Mouse (Mus musculus): Measurements from ENCODE around the gene Ccdc117. TPM values are rescaled to one million over a fixed set of nuclear protein-coding genes. Genes with fewer than 3 reads are reported as not detected.
"Not testable (repeated sequence)": the region's sequence is repeated elsewhere in the genome, so short reads cannot be mapped to it uniquely, and the experiment has no call there.

Ccdc117 gene
- polyA plus RNA-seq, 1 experiment, result 7.9 TPM

DNA sequence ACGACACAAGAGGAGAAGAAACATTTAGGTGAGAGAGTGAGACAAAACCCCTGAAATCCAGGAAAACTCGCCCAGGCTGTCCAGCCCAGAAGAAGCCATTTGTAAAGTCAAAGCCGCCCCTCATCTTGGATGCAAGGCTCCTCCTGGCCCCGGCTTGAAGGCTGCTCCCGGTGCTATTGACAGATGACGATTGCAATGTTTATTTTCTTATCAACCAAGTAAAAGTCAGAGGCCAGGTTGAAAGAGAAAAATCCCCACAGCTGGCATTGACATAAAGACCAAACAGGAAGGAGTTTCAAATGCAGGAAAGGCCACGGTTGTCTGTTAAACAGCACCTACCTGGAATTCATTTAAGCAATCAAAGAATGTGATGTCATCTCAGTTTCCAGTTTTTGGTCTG is 50.1 kb downstream of the Ccdc117 start:
- WGBS, result 46% methylated on average over 7 of the region's 7 CpGs
- DNase-seq, result no peak
- no peak overlapping the region for H3K4me3 ChIP-seq (replicated peaks; ENCODE audit: extremely low read depth, low read depth, low read length)

GRCm38 (mm10) chr11:5490989-5491656 is 50.9 kb downstream of the Ccdc117 start:
- TF ChIP-seq CTCF (IDR thresholded peaks at IDR 0.05; ENCODE audit: insufficient read depth, low read length) (no peak), POLR2A (IDR thresholded peaks at IDR 0.05; ENCODE audit: borderline replicate concordance, extremely low read depth, low read depth, low read length) (no peak)
- Histone ChIP-seq H3K4me3 (replicated peaks; ENCODE audit: extremely low read depth, low read depth, low read length) (no peak overlapping the region), H3K4me1 (ENCODE audit: control insufficient read depth, insufficient read depth, low read length) (no peaks in the 10 kb centered on the region; the same call in 1 of the 2 replicates)
- DNase-seq, result no peak
- 66% methylated on average over 10 of the region's 10 CpGs for WGBS

More for the DNA sequence above, 50.1 kb downstream of the Ccdc117 start:
- no peak for TF ChIP-seq CTCF (IDR thresholded peaks at IDR 0.05; ENCODE audit: insufficient read depth, low read length)
- no peak for TF ChIP-seq POLR2A (IDR thresholded peaks at IDR 0.05; ENCODE audit: borderline replicate concordance, extremely low read depth, low read depth, low read length)
- no peaks in the 10 kb centered on the region; the same call in 1 of the 2 replicates for H3K4me1 ChIP-seq (ENCODE audit: control insufficient read depth, insufficient read depth, low read length)

DNA sequence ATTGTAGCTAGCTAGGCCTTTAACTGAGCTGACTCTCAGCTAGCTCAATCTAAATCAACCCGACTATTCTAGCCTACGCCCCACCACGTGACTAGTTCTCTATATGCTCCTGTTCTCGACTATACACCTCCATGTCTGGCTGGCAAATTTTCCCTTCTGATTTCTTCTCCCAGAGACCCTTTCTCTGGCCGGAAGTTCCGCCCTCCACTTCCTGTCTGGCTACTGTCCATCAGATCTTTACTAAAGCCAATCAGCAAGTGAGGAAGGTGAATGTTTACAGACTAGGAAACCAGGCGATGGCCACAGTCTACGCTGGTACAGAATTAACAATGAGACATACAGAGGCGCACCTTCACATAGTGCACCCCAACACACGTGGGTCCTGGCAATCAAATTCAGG is 52.6 kb downstream of the Ccdc117 start:
- WGBS, result 66% methylated on average over 10 of the region's 10 CpGs
- DNase-seq, result not testable (repeated sequence)

DNA sequence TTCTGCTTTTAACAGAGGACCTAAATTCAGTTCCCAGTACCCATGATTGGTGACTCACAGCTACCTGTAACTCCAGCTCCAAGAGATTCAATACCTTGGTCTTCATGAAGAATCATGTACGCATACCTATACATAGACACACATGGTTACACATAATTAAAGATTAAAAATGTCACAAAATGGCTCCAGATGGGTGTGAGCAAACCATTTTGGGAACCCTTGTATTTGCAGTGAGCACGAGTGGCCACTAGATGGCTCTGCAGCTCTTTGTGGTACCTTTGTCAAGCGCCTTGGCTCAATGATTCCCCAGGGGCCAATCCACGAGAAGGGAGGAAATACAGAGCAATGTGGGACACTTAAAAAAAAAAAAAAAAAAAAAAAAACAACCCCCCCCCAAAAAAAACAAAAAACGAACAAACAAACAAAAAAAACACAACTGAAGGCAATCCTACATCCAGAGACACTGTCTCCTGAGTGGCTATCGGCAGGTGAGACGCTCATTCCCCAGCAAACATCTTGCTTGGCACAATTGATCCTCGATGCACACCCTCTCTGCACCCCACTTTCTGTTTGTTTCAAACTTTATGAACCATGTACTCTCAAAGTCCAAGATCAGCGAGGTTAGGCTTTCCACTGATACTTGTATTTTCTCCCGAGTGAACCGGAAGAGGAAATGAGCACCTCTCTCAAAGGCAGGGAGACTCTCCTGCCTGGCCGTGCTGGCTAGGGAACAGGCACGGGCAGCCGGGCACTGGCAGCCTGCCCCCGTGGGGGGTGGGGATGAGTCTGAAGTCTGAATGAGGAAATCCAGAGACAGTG is 56.6 kb downstream of the Ccdc117 start:
- 4% methylated on average over 15 of the region's 15 CpGs for WGBS

More for the DNA sequence above, 52.6 kb downstream of the Ccdc117 start:
- H3K4me1 ChIP-seq (ENCODE audit: control insufficient read depth, insufficient read depth, low read length); H3K4me3 ChIP-seq (replicated peaks; ENCODE audit: extremely low read depth, low read depth, low read length): not testable (repeated sequence)

DNA sequence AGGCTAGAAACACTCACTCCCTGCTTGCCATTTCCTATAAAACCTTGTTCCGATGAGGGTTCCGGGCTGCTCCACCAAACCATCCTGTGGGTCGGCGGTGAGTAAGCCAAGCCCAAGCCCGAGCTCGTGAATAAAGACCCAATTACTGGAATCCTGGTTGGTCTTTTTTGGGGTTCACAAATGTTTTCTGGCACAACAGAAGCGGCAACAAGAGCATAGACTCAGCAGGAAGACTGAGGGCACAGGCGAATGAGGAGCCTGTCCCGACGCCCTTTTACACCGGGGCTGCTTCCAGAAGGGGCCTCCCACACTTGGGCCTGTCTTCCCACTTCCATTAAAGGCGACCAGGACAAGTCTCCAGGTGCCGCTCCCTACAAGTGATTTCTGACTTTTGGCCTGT is 59.4 kb downstream of the Ccdc117 start:
- no peak for TF ChIP-seq POLR2A (IDR thresholded peaks at IDR 0.05; ENCODE audit: borderline replicate concordance, extremely low read depth, low read depth, low read length)
- H3K4me3 ChIP-seq (replicated peaks; ENCODE audit: extremely low read depth, low read depth, low read length), result no peak overlapping the region
- DNase-seq, result no peak
- 87% methylated on average over 13 of the region's 13 CpGs for WGBS
- no peaks in the 10 kb centered on the region for H3K4me1 ChIP-seq (ENCODE audit: control insufficient read depth, insufficient read depth, low read length)

More for the DNA sequence above, 56.6 kb downstream of the Ccdc117 start:
- DNase-seq, result peak; percentile 75
- peak; percentile 92 for TF ChIP-seq CTCF (IDR thresholded peaks at IDR 0.05; ENCODE audit: insufficient read depth, low read length)
- TF ChIP-seq POLR2A (IDR thresholded peaks at IDR 0.05; ENCODE audit: borderline replicate concordance, extremely low read depth, low read depth, low read length), result peak; percentile 48; the same call in 1 of the 2 replicates
- peak overlapping the region; percentile 67 for H3K4me3 ChIP-seq (replicated peaks; ENCODE audit: extremely low read depth, low read depth, low read length)
- no peaks in the 10 kb centered on the region; the same call in 1 of the 2 replicates for H3K4me1 ChIP-seq (ENCODE audit: control insufficient read depth, insufficient read depth, low read length)

Other genes starting within 250 kb of the Ccdc117 start
- gene Znrf3, start 97.3 kb downstream of the Ccdc117 start, polyA plus RNA-seq (2012; rRNA removed), result 10.8 and 14.4 TPM in 2 replicates
- 123 and 131 TPM in 2 replicates for gene Xbp1, start 21.5 kb downstream of the Ccdc117 start, polyA plus RNA-seq (2012; rRNA removed)
- gene Ankrd36, start 27.5 kb upstream of the Ccdc117 start, polyA plus RNA-seq (2012; rRNA removed), result not detected in 2 replicates
- 130 and 199 TPM in 2 replicates for gene Mrps24, start 173.5 kb upstream of the Ccdc117 start, polyA plus RNA-seq (2012; rRNA removed)
- 21.5 and 21.9 TPM in 2 replicates for gene Urgcp, start 220.2 kb upstream of the Ccdc117 start, polyA plus RNA-seq (2012; rRNA removed)
- 69.8 and 91.4 TPM in 2 replicates for gene Dbnl, start 246.3 kb upstream of the Ccdc117 start, polyA plus RNA-seq (2012; rRNA removed)

Data from lung, adult 2 months (tissue).